Mouse (Mus musculus): ENCODE data around the gene Sox15.
"Not testable (repeated sequence)": the region's sequence is repeated elsewhere in the genome, so short reads cannot be mapped to it uniquely, and the experiment has no call there.

Sox15 gene

DNA sequence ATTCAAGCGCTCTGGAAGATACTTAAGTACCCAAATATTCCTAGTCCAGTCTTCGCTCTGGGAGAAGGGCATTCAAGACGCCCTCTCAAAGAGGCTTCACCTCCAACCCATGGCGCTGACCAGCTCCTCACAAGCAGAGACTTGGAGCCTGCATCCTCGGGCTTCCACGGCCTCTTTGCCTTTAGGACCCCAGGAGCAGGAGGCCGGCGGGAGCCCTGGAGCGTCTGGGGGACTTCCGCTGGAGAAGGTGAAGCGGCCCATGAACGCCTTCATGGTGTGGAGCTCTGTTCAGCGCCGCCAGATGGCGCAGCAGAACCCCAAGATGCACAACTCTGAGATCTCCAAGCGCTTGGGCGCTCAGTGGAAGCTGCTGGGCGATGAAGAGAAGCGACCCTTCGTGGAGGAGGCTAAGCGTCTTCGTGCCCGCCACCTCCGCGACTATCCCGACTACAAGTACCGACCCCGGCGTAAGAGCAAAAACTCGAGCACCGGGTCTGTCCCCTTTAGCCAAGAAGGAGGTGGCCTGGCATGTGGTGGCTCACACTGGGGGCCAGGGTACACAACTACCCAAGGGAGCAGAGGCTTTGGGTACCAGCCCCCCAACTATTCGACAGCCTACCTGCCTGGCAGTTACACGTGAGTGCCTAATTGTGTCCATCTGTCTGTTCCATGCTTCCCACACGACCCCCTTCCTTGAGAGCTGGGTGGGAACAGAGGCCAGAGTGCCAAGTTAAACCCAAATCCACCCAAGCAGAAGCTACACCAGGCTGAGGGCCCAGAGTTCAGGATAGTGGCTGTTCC, at the start of gene Sox15:
Gene Sox15 (plus strand): TSS at position 51 of the 801 bp plus-strand sequence.
- no peak for DNase-seq

DNA sequence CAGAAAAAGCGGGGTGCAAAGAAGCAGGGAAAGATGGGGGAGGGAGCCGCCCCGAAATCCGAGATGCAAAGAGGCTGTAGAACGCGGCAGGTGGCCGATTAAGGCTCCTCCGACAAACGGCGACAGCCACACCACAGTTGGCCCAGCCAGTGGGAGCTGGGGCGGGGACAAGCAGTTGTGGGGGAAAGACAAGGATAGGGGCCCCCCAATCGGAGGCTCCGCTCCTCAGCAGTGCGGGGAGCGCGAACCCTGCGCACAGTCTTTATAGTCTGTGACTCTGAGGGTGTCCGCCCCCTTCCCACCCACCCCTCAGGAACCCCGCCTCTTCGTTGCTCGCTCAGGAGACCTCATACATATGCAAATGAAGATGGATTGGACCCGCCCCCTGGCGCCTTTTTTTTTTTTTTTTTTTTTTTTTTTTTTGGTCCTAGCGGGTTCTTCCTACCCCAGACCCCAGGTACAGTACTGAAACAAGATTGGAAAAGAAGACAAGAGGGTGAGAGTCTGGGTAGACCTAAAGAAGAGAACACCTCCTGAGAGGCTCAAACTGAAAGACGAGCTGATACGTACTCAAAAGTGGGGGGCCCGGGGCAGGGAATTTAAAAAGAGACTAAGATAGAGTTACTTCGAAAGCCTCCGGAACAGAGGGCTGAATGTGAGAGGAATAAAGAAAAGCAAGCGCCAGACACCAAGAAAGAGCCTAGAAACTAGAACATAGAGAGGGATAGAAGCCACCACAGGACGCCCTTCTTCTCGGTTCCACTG, 49.2 kb upstream of the Sox15 start, which contains the start of gene Atp1b2:
Gene Atp1b2 (minus strand): TSS at position 217 of the 765 bp plus-strand sequence.
- peak; percentile 62 to 74 for DNase-seq

DNA sequence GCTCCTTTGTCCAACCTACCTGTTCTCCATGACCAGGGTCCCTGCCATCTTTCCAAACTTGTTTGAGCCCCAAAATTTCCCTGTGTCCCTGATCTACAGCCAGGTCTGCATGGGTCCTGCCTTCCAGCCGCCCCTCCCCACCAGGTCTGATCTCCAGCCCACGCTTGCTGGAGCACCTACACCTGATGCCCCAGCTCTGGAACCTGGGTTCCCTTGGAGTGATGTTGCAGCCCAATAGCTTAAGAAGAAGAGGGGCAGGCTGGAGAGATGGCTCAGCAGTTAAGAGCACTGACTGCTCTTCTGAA, 48.7 kb upstream of the Sox15 start:
- no peak for DNase-seq

DNA sequence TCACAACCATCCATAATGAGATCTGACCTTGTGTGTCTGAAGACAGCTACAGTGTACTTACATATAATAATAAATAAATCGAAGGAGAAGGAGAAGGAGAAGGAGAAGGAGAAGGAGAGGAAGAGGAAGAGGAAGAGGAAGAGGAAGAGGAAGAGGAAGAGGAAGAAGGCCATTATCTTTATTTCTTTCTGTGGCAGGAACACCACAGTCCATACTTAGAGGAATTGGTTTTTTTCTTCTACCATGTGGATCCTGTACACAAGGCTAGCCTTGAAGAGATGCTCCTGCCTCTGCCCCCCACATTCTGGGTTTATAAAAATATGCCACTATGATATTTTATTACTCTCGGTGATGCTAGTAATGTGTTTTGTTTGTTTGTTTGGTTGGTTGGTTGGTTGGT, 48.3 kb upstream of the Sox15 start:
- no peak for DNase-seq

DNA sequence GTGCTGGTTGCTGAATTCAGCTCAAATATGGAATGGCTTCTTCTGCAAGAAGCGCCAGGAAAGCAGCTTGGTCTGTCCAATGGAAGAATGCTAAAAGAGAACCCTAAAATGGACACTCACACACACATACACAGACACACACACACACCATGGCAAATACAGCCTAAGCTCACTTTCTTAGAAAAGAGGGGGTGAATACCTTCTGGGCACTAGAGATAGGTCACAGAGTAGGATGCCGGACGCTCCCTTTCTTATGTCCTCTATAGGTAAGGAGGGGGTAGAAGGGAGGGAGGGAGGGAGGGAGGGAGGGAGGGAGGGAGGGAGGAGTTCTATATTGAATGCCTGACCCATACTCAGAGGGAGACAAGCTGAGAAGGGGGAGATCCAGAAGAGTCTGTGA, 46.6 kb upstream of the Sox15 start:
- no peak for DNase-seq

DNA sequence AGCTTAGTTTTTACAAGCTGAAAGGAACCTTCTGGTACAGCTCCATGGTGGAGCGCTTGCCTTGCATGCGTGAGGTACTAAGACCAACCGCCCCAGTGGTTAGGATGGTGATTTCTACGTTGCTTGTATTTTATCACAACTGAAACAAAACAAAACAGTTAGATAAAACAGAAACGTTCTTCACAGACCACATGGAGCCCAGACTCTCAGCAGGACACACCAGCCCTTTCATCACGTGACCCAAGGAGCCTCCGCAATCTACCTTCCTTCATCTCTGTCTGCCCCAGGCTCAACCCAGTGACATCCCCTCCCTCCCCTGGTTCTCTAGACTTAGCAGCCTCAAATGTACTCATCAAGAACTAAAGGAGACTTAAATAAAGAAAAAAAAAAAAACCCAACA, 45.7 kb upstream of the Sox15 start:
- no peak for DNase-seq

DNA sequence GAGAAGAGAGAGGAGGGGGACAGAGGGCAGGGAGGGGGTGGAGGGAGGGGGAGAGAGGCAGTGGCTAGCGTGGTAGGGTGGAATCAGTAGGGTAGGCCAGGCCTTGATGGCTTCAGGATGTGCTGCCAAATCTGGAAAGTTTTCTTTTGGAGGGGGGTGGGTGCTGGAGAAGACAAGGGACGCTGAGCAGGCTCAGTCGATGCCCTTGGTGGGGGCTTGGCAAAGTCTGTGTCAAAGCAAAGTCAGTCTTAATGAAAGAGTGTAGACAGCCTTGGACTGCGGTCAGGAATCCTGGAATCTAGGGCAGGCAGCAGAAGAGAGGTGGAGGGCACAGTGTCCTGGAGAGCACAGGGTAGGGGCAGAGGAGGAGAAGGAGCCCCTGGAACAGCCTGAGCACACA, 44.2 kb upstream of the Sox15 start:
- DNase-seq = no peak

DNA sequence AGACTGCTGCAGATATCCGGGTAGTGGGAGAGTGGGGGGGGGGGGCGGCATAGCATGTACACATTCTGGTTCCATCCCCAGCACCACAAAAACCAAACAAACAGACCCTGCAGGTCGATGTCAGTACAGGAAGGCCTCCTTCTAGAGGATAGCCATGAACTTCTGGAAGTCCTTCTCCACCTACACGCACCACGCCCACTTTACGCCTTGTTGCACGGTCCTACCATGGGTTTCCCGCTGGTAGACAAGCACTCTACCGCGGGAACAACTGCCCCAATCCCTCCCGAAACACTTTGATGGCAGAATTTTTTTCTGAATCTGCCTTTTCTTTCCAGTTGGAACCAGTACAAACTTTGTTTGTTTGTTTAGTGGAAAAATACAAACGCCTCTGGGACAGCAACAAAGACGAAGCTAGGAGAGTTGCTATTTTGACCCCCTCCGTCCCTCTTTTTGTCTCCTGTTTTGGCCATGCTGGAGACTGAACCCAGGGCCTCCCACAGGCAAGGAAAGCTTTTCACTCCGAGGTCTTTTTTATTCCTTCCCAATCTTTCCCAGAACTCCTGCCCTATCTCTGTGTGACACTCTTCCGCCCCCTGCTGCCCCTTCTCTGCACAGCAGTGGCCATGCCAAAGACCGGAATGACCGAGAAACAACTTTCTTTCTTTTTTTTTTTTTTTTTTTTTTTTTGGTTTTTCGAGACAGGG, 41.4 kb upstream of the Sox15 start:
- DNase-seq = peak; percentile 42 to 44

DNA sequence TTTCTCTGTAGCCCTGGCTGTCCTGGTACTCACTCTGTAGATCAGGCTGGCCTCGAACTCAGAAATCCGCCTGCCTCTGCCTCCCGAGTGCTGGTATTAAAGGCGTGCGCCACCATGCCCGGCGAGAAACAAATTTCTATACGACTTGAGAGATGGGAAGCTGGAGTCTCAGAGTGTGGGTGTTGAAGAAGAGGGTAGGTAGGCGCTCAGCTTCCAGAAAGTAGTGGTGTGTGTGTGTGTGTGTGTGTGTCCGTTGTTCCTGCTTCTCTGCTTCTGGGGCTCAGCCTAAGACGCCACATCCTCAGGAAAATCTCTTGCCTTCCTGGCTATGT, 40.9 kb upstream of the Sox15 start:
- DNase-seq = not testable (repeated sequence)

DNA sequence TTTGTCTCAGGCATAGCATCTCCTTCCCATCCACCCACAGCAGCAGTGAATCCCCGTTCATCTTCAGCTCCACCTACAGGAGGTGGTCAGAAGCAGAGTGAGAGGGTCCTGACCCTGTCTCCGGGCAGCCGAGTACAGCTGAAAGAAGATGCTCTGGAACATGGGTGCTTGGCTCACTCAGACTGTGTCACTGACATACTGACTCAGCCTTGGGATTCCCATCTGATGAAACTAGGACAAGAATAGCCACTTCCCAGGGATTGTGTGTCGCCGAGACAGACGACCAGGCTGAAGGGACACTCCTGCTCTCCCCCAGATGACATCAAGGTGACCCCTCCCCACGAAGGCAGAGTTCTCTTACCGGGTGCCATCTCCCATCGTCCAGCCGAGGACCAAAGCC, 38.3 kb upstream of the Sox15 start:
- no peak for DNase-seq

DNA sequence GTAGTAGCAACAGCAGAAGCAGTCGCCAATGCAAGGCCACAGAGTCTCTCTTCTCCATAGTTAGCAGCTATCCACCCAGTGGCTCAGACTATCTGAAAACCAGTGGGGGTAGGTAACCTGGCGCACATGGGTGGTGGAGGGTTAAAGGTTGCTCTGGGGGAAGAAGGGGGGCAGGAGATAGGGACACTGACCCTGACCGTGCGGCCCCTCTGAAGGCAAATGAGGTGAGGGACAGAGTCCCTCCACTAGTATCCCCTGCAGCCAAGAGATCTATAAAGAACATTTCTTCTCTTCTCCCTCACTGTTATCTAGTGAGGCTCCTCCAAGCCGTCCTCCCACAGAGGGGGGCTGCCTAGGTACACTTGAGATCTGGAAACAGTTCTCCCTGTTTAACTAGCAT, 37.3 kb upstream of the Sox15 start, which contains the start of gene Shbg:
Gene Shbg (minus strand): TSS at position 101 of the 400 bp plus-strand sequence.
- no peak for DNase-seq

DNA sequence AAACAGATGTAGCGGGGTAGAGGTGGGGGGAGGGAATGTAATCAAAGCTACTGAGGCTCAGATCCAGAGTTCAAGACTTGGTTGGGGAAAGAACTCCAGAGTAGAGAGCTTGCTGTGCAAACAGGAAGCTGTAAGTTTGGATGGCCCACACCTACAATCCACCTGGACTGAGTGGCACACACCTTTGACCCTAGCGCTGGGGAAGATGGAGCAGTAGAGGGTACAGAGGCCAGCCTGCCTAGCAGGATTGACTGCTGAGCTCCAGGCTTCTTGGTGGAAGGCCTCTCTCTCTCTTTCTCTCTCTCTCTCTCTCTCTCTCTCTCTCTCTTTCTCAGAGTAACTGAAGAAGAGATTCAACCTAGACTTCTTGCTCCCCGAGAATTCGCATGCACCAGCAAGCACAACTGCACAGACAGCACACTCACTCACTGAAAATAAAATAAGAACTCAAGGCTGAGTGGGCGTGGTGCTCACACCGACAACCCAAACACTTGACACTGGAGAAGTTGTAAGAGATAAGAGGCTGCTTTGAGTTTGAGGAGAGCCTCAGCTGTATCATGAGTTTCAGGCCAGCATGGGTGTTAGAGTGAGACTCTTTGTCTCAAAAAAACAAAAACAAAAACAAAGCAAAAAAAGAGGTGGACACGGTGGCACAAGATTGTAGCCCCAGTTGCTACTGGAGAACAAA, 34.6 kb upstream of the Sox15 start:
- no peak for DNase-seq

DNA sequence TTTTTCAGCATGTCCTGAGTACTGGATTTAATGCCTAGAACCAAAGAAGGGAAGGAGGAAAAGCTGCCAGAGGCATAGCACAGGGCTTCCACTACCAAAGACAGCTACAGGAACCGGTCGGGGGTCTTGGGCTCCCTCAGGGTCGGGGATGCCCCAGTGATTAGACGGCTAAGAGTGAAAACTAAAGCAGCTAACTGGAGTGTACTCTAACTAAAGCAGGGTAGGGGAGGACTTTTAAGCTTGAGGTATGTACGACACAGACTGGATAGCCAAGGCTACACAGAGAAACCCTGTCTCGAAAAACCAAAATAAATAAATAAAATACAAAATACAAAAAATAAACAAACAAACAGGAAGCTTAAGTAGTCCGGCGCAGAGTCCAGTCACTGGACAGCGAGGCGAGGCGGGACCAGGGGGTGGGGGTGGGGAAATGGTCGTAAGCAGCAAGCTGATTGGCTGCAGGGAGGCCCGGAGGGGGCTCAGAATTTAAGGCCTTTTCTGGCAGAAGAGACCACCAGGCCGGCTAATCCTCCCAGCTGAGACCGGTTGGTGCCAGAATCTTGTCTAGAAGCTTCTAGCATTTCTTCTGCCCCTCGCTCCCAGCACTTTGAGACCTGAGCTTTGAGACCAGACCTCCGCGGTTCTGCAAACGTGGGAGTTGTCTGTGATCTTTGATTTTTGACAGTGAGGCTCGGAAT, 33.4 kb upstream of the Sox15 start, which contains the start of gene Sat2:
Gene Sat2 (plus strand): TSS at position 454 of the 698 bp plus-strand sequence.
- no peak for DNase-seq

DNA sequence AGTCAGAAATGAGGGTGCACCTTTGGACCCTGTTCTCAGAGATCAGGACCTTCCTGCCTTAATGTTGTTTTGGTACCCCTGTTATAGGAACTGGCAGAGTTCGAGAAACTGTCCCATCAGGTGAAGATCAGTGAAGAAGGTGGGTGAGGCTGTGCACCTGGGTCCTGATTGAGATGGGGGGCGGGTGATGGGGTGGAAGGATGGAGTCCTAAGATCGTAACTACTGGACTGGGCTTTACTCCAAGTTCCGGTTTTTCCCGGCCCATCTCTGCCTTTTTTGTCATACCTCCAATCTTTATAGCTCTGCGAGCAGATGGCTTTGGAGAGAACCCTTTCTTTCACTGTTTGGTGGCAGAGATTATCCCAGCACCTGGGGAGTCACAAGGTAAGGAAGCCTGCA, 32.7 kb upstream of the Sox15 start:
- no peak for DNase-seq

DNA sequence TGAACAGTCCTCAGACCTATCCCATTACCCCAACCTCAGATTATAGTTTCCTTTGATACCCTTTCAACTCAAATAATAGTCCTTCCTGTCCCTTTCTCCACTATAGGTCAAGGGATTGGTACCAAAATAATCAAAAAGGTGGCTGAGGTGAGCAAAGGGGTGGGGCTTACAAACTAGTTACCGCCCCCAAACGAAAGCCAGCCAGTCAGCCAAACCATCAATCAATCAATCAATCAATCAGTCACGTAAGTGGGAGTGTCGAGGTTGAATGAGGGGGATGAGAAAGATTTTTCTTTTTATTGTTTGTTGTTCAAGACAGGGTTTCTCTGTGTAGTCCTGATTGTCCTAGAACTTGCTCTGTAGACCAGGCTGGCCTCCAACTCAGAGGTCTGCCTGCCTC, 32.1 kb upstream of the Sox15 start:
- DNase-seq = no peak

DNA sequence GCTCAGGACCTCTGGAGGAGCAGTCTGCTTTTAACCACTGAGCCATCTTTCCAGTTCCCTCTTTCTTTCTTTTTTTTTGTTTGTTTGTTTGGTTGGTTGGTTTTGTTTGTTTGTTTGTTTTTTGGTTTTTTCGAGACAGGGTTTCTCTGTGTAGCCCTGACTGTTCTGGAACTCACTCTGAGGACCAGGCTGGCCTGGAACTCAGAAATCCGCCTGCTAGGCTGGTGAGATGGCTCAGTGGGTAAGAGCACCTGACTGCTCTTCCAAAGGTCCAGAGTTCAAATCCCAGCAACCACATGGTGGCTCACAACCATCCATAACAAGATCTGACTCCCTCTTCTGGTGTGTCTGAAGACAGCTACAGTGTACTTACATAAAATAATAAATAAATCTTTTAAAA, 30.8 kb upstream of the Sox15 start:
- not testable (repeated sequence) for DNase-seq

DNA sequence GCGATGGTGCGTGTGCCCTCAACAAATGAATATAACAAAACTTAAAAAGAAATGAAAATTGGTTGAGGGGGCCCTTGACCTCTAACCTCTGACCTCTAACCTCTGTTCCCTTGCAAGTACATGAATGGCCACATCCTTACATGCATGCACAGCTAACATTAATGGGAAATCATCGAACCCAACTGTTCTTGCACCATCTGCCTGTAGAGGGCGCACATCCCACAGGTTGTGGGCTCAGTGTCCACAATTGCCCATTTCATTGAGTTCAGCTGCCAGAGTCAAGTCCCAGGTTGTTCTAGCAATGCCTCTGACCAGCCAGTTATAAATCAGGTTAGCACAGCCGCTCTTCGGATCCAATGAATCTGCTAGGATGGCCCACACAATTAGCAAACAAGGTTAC, 26.8 kb upstream of the Sox15 start:
- DNase-seq = peak in 1 of 2 experiments; percentile 36

DNA sequence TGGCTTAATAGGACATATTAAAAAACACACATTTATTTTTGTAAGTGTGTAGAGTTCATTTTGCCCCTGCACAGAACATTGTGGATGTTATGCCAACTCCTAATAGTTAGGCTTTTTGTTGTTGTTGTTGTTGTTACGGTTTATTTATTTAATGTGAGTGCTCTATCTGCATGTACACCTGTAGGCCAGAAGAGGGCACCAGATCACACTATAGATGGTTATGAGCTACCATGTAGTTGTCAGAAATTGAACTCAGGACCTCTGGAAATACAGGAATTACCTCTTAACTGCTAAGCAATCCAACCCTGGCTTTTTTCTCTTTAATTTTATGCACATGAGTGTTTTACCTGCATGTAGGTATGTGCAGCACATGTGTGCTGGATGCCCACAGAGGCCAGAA, 25.3 kb upstream of the Sox15 start:
- no peak for DNase-seq

DNA sequence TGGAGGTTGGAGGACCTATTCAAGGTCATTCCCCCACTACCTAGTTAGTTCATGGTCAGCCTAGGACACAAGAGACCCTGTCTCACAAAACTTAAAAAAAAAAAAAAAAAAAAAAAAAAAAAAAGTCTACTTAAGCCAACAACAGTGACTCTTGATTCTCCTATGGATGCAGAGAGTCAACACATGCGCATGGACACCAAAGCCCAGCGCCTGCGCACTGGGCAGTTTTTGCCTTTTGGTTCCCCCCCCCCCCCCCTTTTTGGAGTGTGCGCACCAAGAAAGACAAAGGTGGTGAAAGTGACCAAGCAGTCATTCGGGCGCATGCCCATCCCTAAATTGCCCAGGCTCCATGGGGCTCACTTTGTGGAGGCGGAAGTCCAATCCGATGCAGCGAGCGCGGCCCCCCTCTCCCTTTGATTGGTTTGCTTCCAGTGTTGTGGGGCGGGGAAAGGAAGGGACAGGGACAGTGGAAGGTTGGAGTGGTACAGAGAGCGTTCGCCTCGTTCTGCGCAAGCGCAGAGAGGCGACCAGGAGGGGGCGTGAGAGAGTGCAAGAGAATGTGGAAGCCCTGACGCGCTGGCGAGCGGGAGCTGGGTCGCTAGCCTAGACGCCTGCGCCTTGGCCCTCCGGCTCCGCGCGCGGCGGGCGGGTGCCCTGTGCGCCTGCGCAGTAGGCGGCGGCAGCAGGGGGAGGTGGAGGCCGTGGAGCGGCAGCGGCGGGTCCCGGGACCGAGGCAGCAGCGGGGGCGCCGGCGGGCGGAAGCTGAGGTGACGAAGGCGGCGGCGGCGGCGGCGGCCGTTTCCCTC, 22.6 kb upstream of the Sox15 start, which contains the start of gene Fxr2:
Gene Fxr2 (plus strand): TSS at position 707 of the 806 bp plus-strand sequence.
- DNase-seq = peak; percentile 100

DNA sequence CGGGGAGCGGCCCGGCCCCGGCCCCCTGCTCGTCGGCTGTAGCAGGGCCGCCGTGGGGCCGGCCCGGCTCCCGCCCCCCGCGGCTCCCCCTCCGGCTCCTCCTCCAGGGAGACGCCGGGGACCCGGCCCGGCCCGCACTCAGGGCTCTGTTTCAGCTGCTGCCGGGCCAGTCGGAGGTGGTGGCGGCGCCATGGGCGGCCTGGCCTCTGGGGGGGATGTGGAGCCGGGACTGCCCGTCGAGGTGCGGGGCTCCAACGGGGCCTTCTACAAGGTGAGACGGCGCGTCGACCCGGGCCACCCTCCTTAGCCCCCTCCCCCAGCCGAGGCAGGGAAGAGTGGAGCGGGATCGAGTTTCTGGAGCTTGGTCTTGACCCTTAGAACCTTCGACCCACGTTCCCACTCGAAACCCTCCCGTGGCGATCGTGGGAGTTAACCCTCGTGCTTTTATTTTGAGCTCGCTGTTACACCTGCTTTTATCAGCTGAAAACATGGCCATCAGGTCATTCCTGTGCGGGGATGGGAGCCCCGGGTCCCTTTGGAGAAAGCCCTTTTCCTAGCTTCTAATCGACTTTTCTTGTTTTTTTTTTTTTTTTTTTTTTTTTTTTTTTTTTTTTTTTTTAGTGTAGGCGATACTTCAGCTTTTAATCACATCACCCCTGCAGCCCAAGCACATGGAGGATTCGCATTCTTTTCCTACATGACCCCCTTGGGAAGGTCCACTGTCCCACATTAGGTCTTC, 21.8 kb upstream of the Sox15 start:
- peak; percentile 53 to 64 for DNase-seq

DNA sequence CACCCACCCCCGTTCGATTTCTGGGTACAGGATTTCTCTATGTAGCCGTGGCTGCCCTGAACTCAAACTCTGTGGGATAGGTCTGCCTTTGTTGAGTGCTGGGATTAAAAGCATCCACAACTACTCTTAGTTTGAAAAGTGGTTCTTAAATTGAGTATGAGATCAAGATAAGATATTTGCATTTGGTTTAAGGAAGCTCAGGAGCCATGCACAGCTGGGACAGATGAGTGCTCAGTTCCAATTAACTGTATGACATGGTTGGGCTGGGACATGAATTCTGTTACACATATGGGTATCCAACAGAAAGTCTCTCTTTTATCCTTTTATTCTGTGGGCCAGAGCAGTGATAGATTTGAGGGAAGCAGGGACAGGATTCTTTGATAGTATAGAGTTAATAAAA, 19.6 kb upstream of the Sox15 start:
- DNase-seq = no peak

All from thymus, adult 18-20 months (tissue).